Mouse (Mus musculus): ENCODE measurements around the gene Zkscan7.

GRCm38 (mm10) chr9:122856716-122857115, 28.8 kb upstream of the Zkscan7 start:
- TF ChIP-seq CTCF (IDR thresholded peaks at IDR 0.05; ENCODE audit: low read depth), result no peak
- no peak for TF ChIP-seq EP300 (optimal IDR thresholded peaks at IDR 0.05)
